Mouse (Mus musculus) thymus, postnatal 10 days (tissue): ENCODE data around the gene Ephx4.
"Not testable (repeated sequence)": the region's sequence is repeated elsewhere in the genome, so short reads cannot be mapped to it uniquely, and the experiment has no call there.

ENCODE experiments used
- DNase-seq, 2 experiments: peaks; one replicate each; pipeline ENCODE4 v3.0.0; 2021; ENCODE audit warnings: low spot score in 2 of 2

The Ephx4 gene

GRCm38 (mm10) chr5:107402436-107402835 lies at the start of gene Ephx4:
TSS of gene Ephx4 (plus strand) at chr5:107402736.
- DNase-seq = no peak

DNA sequence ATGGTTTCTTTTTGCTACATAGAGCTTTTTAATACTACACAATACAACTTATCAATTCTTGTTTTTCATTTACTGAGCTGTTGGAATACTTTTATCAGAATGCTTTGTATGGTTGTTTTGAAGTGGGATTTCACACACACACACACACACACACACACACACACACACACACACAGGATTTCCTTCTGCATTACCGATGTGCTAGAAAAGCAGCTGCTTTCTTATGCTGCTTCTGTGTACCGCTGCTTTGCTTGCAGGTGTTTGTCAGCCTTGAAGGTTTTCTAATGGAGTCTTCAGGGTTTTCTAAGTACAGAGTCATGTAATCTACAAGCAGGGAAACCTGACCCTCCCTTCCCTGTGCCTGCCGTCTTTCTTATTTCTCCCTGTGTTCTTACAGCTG lies 48.6 kb upstream of the Ephx4 start:
- DNase-seq = peak; percentile 66 to 69

DNA sequence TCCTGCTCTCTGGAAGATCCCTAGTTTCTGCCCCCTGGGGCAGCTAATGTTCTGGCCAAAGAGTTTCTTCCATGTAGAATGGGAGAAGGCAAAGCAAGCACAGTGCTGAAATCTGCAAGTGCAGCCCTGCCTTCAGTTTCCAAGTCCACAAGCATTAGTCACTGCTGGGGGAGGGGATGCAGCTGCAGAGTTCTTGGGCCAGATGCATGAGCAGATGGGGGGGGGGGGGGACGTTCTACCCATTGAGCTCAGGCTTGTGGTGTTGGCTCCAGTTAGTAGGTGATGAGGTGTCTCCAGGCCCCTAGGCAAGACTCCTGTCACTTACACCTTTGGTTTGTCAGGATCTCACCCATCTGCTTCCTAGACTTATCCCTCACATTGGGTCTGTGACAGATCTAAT lies 46.7 kb upstream of the Ephx4 start:
- peak; percentile 65 to 74 for DNase-seq

- peak; percentile 29 to 44 for DNase-seq
Measured at GRCm38 (mm10) chr5:107357723-107358122, 44.8 kb upstream of the Ephx4 start.

GRCm38 (mm10) chr5:107359395-107360053 lies 43.0 kb upstream of the Ephx4 start:
- DNase-seq = peak; percentile 88 to 91

GRCm38 (mm10) chr5:107360054-107360730 lies 42.3 kb upstream of the Ephx4 start:
- DNase-seq = no peak

- DNase-seq = no peak
Measured at GRCm38 (mm10) chr5:107370040-107370439, 32.5 kb upstream of the Ephx4 start.

GRCm38 (mm10) chr5:107371335-107371734 lies 31.2 kb upstream of the Ephx4 start:
- no peak for DNase-seq

GRCm38 (mm10) chr5:107373256-107373655 lies 29.3 kb upstream of the Ephx4 start:
- DNase-seq = peak; percentile 54 to 62

DNA sequence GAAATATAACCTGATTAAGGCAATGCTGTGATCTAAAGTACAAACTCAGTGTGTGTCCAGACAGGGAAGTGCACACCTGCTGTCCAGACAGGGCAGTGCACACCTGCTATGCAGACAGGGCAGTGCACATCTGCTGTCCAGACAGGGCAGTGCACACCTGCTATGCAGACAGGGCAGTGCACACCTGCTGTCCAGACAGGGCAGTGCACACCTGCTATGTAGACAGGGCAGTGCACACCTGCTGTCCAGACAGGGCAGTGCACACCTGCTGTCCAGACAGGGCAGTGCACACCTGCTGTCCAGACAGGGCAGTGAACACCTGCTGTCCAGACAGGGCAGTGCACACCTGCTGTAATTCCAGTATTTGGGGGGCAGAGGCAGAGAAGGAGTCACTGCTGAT lies 16.1 kb upstream of the Ephx4 start:
- DNase-seq = not testable (repeated sequence)

DNA sequence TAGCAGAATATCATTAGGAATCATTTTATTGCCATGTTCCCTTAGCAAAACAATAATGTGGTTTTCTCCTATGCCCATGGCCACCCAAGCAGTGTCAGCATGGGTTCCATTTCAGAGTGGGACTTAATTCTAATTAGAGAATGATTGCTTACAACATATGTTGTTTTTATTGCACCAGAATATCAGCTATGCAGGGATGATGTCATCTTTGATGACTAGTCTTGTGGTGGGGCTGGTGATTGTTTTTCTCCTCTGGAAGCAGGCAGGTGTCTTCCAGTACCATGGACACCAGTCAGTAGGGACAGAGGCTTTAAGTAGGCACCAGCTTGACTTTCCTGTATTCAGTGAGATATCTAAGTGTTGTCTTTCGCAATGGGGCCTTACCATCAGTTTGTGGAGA lies 14.7 kb upstream of the Ephx4 start:
- no peak for DNase-seq

GRCm38 (mm10) chr5:107389373-107389772 lies 13.2 kb upstream of the Ephx4 start:
- DNase-seq = no peak

GRCm38 (mm10) chr5:107394437-107394836 lies 8.1 kb upstream of the Ephx4 start:
- no peak for DNase-seq

- DNase-seq = peak; percentile 7 to 32
Measured at GRCm38 (mm10) chr5:107403011-107403946, 743 bp downstream of the Ephx4 start.

DNA sequence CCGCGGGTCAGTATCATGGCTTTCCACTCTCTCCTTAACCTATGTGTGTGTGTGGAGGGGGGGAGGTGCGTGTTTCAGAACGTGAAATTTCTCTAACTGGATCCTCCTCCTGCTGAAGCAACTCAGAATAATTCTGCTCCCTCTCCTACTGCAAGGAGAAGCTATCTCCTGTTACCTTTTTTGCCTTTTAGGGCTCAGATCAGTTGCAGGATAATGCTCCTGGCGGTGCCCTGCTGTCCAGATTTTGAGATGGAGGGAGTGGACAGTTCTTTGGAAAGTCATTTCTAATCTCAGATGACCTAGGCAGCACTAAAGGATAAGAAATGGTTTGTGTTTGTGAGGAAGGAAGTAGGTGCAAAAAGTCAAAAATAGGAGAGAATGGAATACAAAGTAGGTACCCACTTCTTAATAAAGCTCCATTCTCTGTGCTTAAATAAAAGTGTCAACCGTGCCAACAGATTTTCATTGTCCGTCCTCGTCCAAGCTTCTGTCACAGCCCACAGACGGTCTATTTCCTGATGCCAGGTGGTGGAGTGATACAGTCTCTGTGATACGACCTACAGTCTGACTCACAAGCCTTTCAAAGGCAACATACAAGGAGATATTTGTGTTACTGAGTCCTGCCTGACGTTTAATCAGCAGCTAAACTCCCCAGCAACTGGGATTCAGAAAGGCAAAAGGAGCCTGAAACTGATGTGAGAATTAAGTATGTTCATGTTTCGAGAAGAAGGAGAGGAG lies 1.6 kb downstream of the Ephx4 start:
- DNase-seq = no peak

DNA sequence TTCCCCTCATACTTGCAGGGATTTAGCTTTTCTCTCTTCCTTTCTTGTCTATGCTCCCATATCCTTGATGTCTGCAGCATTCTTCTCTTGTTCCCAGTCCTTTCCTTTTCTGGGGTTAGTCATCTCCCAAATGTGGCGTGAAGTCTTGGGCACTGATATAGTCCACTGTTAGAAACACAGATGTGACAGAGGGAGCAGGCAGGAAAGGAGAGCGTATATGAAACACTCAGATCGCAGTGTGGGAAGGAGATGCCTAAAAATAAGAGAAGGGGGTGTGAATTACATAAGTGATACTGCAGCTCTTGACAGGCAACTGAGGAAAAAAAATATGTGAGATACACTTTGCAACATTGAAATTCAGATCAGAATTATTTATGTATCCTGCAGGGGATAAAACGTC lies 2.8 kb downstream of the Ephx4 start:
- no peak for DNase-seq

- no peak for DNase-seq
Measured at GRCm38 (mm10) chr5:107410305-107410704, 7.8 kb downstream of the Ephx4 start.

GRCm38 (mm10) chr5:107411326-107411725 lies 8.8 kb downstream of the Ephx4 start:
- DNase-seq = no peak

DNA sequence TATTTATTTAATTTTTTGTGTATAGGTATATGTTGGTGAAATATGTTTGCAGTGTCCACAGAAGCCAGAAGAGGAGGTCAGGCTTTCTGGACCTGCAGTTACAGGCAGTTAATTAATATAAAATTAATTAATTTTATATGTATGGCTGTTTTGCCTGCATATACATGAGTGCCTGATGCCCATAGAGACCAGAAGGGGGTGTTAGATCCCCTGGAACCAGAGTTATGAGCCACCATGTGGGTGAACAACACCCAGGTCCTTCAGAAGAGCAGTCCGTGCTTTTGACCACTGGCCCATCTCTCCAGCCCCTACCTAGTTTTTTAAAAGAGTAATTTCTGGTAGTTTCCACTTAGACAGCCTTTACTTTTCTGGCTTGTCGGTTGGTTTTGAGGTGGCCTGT lies 9.7 kb downstream of the Ephx4 start:
- no peak for DNase-seq

- no peak for DNase-seq
Measured at GRCm38 (mm10) chr5:107415098-107415497, 12.6 kb downstream of the Ephx4 start.

GRCm38 (mm10) chr5:107421676-107422075 lies 19.1 kb downstream of the Ephx4 start:
- no peak for DNase-seq

DNA sequence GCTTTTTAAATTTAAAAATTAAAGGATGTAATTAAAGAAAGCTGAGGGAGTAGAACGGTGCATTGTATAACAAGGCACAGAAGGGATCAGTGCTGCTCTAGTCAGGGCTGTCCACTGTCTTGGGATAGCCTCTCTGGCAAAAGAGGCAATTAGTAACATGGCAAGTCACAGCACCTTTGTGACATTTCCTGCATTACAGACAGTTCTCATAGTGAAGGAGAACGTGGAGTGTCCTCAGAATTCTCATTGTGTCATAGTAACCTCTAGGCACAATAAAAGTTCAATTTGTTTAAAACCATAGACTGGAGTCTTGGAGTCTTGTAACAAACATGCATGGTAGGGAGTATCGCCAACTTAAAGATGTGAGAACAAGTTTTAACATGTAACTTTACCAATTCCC lies 28.7 kb downstream of the Ephx4 start, which contains the start of gene Lpcat2b:
Gene Lpcat2b (plus strand): TSS at position 301 of the 400 bp plus-strand sequence.
- no peak for DNase-seq
